Mouse (Mus musculus) heart, embryonic 15.5 days (tissue): ENCODE results near the gene Immp2l. TPM values are rescaled to one million over a fixed set of nuclear protein-coding genes. Genes with fewer than 3 reads are reported as not detected.

ENCODE experiments used
- ATAC-seq: fragments of 200-750 bp; cut with Nextera tagmentation; replicated peaks from 2 replicates; pipeline ENCODE4 v1.8.0; 2017; ENCODE audit warnings: low read depth, moderate TSS enrichment; ENCODE audit not compliant: insufficient number of reproducible peaks, insufficient read depth, low FRiP score
- H3K27ac ChIP-seq: fragments of 300-500 bp; sonication (generic); 2 replicates; pipeline ENCODE4 v1.5.1; 2015; ENCODE audit warnings: mild to moderate bottlenecking, inconsistent platforms
- H3K27me3 ChIP-seq: fragments of 300-500 bp; sonication (generic); 2 replicates; pipeline ENCODE4 v1.6.1; 2015; ENCODE audit warnings: inconsistent platforms
- H3K36me3 ChIP-seq: fragments of 300-500 bp; sonication (generic); 2 replicates; pipeline ENCODE4 v1.6.1; 2015; ENCODE audit warnings: mild to moderate bottlenecking, inconsistent platforms
- H3K4me1 ChIP-seq: fragments of 300-500 bp; sonication (generic); replicated peaks from 2 replicates; pipeline ENCODE4 v1.6.1; 2015; ENCODE audit warnings: inconsistent platforms
- H3K4me2 ChIP-seq: fragments of 300-500 bp; sonication (generic); 2 replicates; pipeline ENCODE4 v1.6.1; 2015; ENCODE audit warnings: inconsistent platforms, mild to moderate bottlenecking, moderate library complexity
- H3K4me3 ChIP-seq: fragments of 300-500 bp; sonication (generic); 2 replicates; pipeline ENCODE4 v1.5.1; 2015; ENCODE audit warnings: mild to moderate bottlenecking, inconsistent platforms
- H3K9ac ChIP-seq: fragments of 300-500 bp; sonication (generic); 2 replicates; pipeline ENCODE4 v1.6.1; 2015; ENCODE audit warnings: mild to moderate bottlenecking, inconsistent platforms
- H3K9me3 ChIP-seq: fragments of 300-500 bp; sonication (generic); replicated peaks from 2 replicates; pipeline ENCODE4 v1.6.1; 2016; ENCODE audit warnings: inconsistent platforms
- WGBS: fragments of 180-500 bp; shearing (Covaris S2); methylation state at CpG from one replicate; pipeline ENCODE4 v1.1.7; 2015; ENCODE audit warnings: mixed read lengths; 5-methylcytosine and 5-hydroxymethylcytosine counted together
- polyA plus RNA-seq: library from polyadenylated mRNA; unstranded; fragments of >200 nt; fragmentation: Nextera tagmentation; extraction: Ambion mirVana; gene quantifications from 2 replicates; pipeline ENCODE4 v1.2.1, GENCODE M21; 2015

Gene Immp2l
- polyA plus RNA-seq, 1 experiment from 2014 or later, result 8.3 TPM

DNA sequence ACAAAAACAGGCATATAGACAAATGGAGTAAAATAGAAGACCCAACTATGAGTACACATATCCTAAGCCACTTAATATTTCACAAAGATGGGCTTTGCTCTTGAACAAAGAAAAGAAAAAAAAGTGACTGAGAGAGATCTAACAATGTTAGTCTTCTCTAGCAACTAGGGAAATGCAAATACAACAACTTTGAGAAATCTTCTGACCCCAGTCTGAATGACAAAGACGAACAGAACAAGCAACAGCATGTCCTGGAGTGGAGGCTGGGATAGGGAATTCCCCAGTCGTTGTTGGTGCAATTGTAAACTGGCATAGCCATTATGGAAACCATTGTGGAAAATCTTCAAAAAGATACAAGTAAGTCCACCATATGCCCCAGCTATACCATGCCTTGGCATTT lies 235.7 kb downstream of the Immp2l start:
- Histone ChIP-seq H3K4me3 (no peak overlapping the region), H3K4me2 (no peak overlapping the region), H3K9me3 (no peaks in the 10 kb centered on the region; the same call in 1 of the 2 replicates), H3K27ac (no peak overlapping the region), H3K27me3 (no peaks in the 10 kb centered on the region), H3K4me1 (no peaks in the 10 kb centered on the region), H3K36me3 (no peaks in the 10 kb centered on the region), H3K9ac (no peak overlapping the region)
- WGBS, result 71% methylated on average over 2 of the region's 2 CpGs
- no peak for ATAC-seq

DNA sequence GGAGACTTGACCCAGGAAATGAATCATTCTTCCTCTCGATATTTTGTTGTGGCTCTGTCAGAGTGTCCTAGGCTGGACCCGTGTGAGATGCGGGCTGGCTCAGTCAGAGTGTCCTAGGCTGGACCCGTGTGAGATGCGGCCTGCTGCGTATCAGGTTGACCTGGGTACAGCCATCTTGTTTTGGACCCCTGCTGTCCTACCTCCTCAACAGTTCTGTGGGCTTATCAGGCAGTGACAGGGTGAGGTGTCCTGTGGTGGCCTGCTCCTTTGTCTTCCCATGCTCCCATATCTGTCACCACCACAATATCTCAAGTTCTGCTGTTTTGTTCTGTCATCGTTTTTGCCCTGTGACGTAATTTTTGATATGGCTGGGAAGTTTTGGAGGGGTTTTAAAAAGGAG lies 250.2 kb downstream of the Immp2l start:
- H3K9ac ChIP-seq, result no peak overlapping the region
- H3K4me2 ChIP-seq, result no peak overlapping the region
- H3K9me3 ChIP-seq, result no peaks in the 10 kb centered on the region
- no peaks in the 10 kb centered on the region for H3K27me3 ChIP-seq
- no peak overlapping the region for H3K4me3 ChIP-seq
- H3K4me1 ChIP-seq, result peaks cover 10% of the 10 kb centered on the region; the same call in 1 of the 2 replicates
- ATAC-seq, result no peak
- 61% methylated on average over 8 of the region's 8 CpGs for WGBS
- H3K27ac ChIP-seq, result no peak overlapping the region
- H3K36me3 ChIP-seq, result no peaks in the 10 kb centered on the region

DNA sequence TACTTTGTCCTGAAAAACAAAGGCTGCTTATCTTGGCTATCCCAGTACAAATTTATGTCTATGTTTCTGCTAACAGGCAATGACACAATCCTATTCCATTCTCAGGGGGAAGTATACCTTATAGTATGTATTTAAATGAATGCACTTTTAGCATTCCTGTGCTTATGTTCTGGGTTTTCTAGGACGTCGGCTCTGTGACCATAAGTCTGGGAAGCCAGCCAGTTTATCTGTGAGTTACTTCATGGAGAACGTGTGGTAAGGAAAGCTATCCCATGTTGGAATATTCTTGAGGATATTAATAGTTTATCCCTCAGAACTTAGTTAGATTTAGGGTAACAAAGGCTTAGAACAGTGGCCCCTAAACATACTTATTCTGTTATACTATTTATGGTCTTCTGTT lies 251.5 kb downstream of the Immp2l start:
- Histone ChIP-seq H3K9ac (no peak overlapping the region), H3K27me3 (no peaks in the 10 kb centered on the region), H3K4me3 (no peak overlapping the region), H3K27ac (peak overlapping the region; percentile 38; the same call in 1 of the 2 replicates), H3K4me2 (no peak overlapping the region), H3K36me3 (no peaks in the 10 kb centered on the region), H3K9me3 (no peaks in the 10 kb centered on the region), H3K4me1 (peaks cover 10% of the 10 kb centered on the region; the same call in 1 of the 2 replicates)
- WGBS, result 8% methylated on average over 3 of the region's 3 CpGs
- no peak for ATAC-seq

DNA sequence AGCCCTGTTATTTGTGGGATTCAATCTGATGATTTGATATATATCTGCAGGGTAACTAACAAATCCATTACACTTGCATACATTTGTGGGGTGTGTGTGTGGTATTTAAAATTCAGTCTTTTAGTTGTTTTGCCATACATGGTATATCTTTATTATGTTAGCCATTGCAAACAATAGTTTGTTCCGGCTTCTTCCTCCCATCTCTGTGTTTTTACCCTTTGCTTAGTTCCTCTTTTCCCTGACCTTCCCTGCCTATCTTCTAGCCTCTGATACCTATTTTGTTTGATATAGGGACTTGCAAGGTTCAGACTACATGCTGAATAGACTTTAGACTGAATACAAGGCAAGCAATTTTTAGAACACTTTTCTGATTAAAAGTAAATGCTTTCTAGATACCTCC lies 254.0 kb downstream of the Immp2l start:
- no peaks in the 10 kb centered on the region for H3K9me3 ChIP-seq
- H3K36me3 ChIP-seq, result no peaks in the 10 kb centered on the region
- no peak for ATAC-seq
- H3K4me3 ChIP-seq, result no peak overlapping the region
- H3K27ac ChIP-seq, result no peak overlapping the region
- no peak overlapping the region for H3K4me2 ChIP-seq
- H3K9ac ChIP-seq, result no peak overlapping the region
- 89% methylated on average over 1 of the region's 1 CpGs for WGBS
- peaks cover 10% of the 10 kb centered on the region; the same call in 1 of the 2 replicates for H3K4me1 ChIP-seq
- no peaks in the 10 kb centered on the region for H3K27me3 ChIP-seq

DNA sequence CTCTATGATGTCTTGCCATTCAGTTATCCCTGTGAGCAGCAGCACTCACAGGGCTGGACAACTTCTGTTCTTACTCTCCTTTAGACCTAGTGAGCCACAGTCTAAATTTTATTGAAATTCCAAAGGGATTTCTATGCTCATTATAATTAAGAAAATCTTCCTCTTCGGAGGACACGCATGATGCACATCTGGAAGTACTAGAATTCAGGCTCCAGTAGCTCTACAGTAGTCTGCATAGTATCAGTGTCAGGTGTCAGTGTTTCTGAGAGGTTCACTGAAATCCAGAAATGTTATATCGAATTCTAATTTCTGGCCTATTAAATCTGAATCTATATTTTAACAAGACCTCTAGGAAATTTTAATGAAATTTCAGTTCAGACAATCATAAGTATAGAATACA lies 265.2 kb downstream of the Immp2l start:
- ATAC-seq, result no peak
- Histone ChIP-seq H3K4me2 (no peak overlapping the region), H3K9ac (no peak overlapping the region), H3K36me3 (no peaks in the 10 kb centered on the region), H3K27ac (no peak overlapping the region), H3K27me3 (no peaks in the 10 kb centered on the region), H3K4me3 (no peak overlapping the region), H3K9me3 (no peaks in the 10 kb centered on the region), H3K4me1 (no peaks in the 10 kb centered on the region)
- WGBS, result 84% methylated on average over 3 of the region's 3 CpGs

DNA sequence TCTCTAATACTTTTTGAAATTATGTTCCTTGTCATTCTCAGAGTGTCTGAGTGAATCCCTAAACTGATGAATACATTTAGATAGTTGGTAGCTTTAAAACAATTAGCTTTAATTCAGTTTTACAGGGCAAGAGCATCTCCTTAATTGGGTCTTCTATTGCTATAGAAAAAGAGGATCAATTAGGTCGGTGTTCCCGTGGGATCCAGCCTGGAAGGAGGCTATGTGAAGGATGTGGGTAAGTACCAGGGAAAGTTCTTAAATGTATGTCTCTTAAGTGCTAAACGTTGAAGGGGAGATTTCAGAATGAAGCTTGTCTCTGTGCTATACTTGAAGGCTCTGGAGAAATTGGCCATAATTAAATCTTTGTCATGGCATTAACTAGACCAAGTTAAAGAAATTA lies 283.1 kb downstream of the Immp2l start:
- no peak for ATAC-seq
- Histone ChIP-seq H3K9me3 (no peaks in the 10 kb centered on the region), H3K27me3 (no peaks in the 10 kb centered on the region), H3K36me3 (no peaks in the 10 kb centered on the region), H3K4me2 (no peak overlapping the region), H3K4me3 (no peak overlapping the region), H3K4me1 (no peaks in the 10 kb centered on the region), H3K9ac (no peak overlapping the region), H3K27ac (no peak overlapping the region)
- 76% methylated on average over 3 of the region's 3 CpGs for WGBS

DNA sequence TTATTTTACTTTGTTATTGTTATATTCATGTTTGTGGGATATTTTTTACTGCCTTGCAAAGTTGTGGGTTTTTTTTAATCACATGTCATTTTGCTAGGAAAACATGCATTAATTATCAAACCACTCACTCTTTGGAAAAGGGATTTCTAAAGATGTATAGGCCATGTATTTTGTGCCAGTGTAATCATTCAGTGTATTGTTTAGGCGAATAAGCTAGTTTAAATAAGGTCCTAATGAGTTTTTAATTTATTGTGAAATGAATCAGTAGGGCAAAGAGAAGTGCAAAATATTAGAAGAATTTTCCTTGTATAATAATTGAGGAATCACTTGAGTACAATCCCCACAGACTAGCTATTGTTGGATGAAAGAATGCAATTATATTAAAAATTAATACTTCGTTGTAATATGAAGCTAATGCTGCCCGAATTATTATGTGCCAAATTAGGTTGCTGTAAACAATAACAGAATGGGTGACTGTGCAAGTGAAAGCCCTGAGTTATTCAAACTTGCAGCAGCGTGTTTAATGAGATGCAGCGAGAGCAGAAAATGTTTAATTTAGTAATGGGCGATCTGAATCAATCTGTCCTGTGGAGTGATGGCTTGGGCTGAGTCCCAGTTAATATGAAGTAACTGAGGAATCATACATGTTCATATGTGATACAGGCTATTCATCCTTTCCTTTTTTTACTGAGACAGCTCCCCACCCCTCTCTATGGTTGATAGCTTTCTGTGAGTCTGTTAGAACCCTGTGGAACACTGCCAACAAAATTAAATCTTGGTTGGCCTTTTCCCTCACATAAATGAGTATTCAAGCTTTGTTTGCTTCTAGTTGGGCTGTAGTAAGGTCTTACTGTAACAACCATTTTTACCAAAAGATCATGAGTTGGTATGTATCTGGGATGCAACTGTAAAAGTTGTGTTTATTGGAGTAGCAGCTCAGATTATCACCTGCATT lies 285.1 kb downstream of the Immp2l start:
- Histone ChIP-seq H3K4me3 (no peak overlapping the region), H3K9me3 (no peaks in the 10 kb centered on the region), H3K4me1 (no peaks in the 10 kb centered on the region), H3K27me3 (no peaks in the 10 kb centered on the region), H3K27ac (no peak overlapping the region), H3K36me3 (no peaks in the 10 kb centered on the region), H3K9ac (no peak overlapping the region), H3K4me2 (no peak overlapping the region)
- no peak for ATAC-seq
- WGBS, result 85% methylated on average over 6 of the region's 6 CpGs

DNA sequence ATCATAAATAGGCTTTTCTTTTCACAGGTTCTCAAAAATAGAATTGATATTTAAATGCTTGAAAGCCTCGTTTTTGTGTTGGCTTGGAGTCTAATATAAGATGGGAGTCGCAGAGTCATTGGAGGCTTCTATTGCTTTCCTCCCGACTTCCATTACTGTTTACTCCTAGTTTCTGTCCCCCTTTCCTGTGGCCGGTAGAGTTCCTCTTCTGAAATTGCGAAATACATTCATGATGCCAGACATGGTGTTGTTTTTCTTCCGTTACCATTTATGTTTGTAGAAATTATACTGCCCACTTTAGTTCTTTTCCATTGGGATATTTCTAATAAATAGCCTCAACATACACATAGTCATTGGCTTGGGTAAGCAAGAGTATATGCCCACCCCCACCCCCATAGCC lies 289.5 kb downstream of the Immp2l start:
- H3K36me3 ChIP-seq, result no peaks in the 10 kb centered on the region
- H3K9me3 ChIP-seq, result no peaks in the 10 kb centered on the region
- H3K4me3 ChIP-seq, result no peak overlapping the region
- H3K9ac ChIP-seq, result no peak overlapping the region
- no peak for ATAC-seq
- no peak overlapping the region for H3K27ac ChIP-seq
- no peaks in the 10 kb centered on the region for H3K4me1 ChIP-seq
- H3K27me3 ChIP-seq, result no peaks in the 10 kb centered on the region
- H3K4me2 ChIP-seq, result no peak overlapping the region
- WGBS, result 84% methylated on average over 6 of the region's 6 CpGs

DNA sequence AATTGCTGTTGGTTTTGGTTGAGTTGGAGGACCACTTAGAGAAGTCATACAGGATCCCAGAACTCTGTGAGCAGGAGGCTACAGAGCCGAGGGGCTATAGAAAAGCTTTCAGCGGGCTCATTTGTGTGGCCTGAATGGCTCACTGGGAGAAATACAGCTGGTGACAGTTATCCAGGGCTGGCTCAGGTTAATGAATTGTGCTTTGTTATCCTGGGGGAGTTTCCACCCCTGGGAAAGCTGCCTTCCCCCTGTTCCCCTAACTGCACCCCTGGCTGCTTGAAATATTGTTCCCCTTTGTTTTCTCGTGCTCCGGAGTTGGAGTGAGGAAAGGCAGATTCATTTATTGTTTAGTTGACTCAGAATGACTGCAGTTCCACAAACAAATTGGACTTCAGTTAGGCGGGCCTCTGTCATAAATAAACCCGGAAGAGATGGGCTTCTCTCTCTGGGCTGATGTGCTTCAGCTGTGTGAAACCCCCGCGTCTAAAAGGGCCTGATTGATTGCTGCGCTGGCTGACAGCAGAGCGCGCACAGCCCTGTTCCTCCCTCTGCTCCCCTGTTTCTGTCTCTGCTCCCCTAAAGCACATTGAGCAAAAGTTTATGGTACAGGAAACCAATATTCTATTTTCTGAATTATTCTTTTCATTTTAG lies 291.0 kb downstream of the Immp2l start:
- no peak overlapping the region for H3K27ac ChIP-seq
- no peak overlapping the region for H3K9ac ChIP-seq
- H3K9me3 ChIP-seq, result no peaks in the 10 kb centered on the region
- ATAC-seq, result no peak
- H3K4me3 ChIP-seq, result no peak overlapping the region
- 43% methylated on average over 11 of the region's 11 CpGs for WGBS
- no peaks in the 10 kb centered on the region for H3K4me1 ChIP-seq
- H3K4me2 ChIP-seq, result no peak overlapping the region
- H3K36me3 ChIP-seq, result no peaks in the 10 kb centered on the region
- H3K27me3 ChIP-seq, result no peaks in the 10 kb centered on the region

DNA sequence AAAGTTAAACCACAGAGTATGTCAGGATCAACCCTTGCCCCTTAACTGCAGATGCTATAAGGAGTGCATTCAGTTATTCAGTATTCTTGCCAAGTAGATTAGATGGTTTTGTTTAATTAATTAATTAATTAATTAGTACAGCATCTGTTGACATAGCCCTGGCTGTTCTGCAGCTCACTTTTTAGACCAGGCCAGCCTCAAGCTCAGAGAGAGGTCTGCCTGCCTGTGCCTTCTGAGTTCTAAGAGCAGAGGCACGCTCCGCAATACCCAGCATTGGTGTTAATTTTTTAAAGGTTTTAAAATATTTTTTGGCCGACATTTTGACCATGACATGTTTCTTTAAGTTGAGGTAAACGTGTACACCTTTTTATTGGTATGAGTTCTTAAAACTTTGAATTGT lies 292.0 kb downstream of the Immp2l start:
- Histone ChIP-seq H3K4me2 (no peak overlapping the region), H3K4me1 (no peaks in the 10 kb centered on the region), H3K4me3 (no peak overlapping the region), H3K27ac (no peak overlapping the region), H3K9ac (no peak overlapping the region), H3K9me3 (no peaks in the 10 kb centered on the region), H3K27me3 (no peaks in the 10 kb centered on the region), H3K36me3 (no peaks in the 10 kb centered on the region)
- ATAC-seq, result no peak
- WGBS, result 87% methylated on average over 4 of the region's 4 CpGs

DNA sequence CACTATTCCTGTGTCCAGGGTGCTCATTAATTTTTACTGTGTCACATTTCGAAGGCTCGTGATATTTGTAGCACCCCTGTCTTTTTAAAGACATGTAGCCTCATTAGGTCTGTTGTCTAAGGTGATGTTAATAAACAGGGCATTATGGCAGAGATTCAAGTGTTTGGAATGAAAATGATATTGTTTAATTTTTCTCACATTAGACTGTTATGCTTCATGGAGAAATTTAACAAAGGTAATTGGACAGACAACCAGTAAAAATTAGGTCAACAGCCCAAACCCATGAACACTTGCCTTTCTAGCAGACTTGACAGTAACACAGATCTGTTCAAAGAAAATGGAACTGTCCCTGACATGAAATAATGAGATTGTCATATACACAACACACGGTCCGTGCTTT lies 292.5 kb downstream of the Immp2l start:
- H3K27me3 ChIP-seq, result no peaks in the 10 kb centered on the region
- no peaks in the 10 kb centered on the region for H3K9me3 ChIP-seq
- no peak overlapping the region for H3K9ac ChIP-seq
- H3K36me3 ChIP-seq, result no peaks in the 10 kb centered on the region
- 91% methylated on average over 4 of the region's 4 CpGs for WGBS
- H3K4me2 ChIP-seq, result no peak overlapping the region
- no peaks in the 10 kb centered on the region for H3K4me1 ChIP-seq
- H3K27ac ChIP-seq, result no peak overlapping the region
- ATAC-seq, result no peak
- H3K4me3 ChIP-seq, result no peak overlapping the region
